Mouse (Mus musculus): Measurements from ENCODE around the gene Twf2. TPM values are rescaled to one million over a fixed set of nuclear protein-coding genes. Genes with fewer than 3 reads are reported as not detected.

Gene Twf2
- polyA plus RNA-seq, 1 experiment, result 12.1 TPM

DNA sequence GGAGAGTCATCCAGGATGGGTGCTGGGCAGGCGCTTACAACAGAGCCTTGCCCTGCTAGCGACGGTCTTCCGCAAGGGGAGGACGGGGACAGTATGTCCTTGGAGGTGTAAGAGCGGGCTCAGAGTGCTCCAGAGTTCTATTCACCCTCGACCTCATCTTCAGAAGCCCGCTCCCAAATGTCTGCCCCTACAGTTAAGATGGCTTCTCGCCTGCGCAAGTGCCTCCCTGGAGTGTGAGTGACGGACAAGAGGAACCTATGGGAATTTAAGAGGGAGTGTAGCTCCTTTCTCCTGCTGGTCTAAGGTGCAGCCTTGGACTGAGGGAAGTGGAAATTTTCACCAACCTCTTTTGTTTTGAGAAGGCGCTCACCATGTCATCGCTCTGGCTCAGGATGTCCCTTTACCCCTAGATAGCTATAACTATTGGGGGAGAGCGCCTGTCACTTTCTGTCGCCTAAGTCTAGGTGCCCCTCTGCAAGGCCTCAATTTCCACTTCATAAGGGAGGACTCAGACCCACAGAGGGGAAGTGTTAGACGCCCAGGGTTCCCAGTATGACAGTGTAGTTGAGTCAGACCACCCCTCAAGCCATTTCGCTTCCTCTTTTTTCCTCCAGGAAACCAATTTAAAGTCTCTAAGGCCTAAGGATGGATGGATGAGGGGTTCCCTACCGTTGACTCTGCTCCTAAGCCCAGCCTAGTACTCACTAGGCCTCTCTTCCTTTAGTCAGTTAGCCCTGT lies 3.2 kb upstream of the Twf2 start, which contains the start of gene Ppm1m:
Ppm1m (minus strand) TSS at position 212 of the 738 bp plus-strand sequence.
- no peaks in the 10 kb centered on the region for H3K36me3 ChIP-seq (ENCODE audit: control insufficient read depth, insufficient read depth, low read length)
- peak within 1 kb of the TSS; percentile 65 for H3K27ac ChIP-seq (ENCODE audit: control insufficient read depth, insufficient read depth, low read depth, low read length)
- H3K4me1 ChIP-seq (ENCODE audit: control insufficient read depth, insufficient read depth, low read length), result peaks cover 29% of the 10 kb centered on the region
- TF ChIP-seq CTCF (IDR thresholded peaks at IDR 0.05; ENCODE audit: control insufficient read depth, insufficient read depth, insufficient replicate concordance, low read depth, low read length), result no peak
- no peak; the same call in 1 of the 2 replicates for TF ChIP-seq POLR2A (IDR thresholded peaks at IDR 0.05; ENCODE audit: control insufficient read depth, low read depth, low read length)
- no peaks in the 10 kb centered on the region for H3K27me3 ChIP-seq (ENCODE audit: control insufficient read depth, insufficient read depth, low read length)
- peak within 1 kb of the TSS; percentile 74 for H3K4me3 ChIP-seq (ENCODE audit: control insufficient read depth, low read depth, low read length)

DNA sequence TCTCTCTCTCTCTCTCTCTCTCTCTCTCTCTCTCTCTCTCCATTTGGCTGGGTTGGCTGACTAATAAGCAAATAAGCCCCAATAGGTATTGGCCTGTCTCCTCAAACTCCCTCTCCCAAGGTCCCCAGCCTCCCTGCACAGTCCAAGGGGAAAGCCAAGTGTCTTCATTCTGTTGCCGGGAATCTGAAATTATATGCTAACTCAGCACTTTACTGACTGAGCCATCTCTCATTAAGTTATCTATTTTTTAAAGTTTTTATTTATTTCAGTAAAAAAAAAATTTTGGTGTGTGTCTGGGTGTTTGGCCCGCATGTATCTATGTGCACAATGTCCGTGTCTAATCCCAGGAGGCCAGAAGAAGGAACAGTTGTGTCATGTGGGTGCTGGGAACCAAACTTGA lies 1.0 kb upstream of the Twf2 start:
- TF ChIP-seq POLR2A (IDR thresholded peaks at IDR 0.05; ENCODE audit: control insufficient read depth, low read depth, low read length) (no peak), CTCF (IDR thresholded peaks at IDR 0.05; ENCODE audit: control insufficient read depth, insufficient read depth, insufficient replicate concordance, low read depth, low read length) (no peak)

DNA sequence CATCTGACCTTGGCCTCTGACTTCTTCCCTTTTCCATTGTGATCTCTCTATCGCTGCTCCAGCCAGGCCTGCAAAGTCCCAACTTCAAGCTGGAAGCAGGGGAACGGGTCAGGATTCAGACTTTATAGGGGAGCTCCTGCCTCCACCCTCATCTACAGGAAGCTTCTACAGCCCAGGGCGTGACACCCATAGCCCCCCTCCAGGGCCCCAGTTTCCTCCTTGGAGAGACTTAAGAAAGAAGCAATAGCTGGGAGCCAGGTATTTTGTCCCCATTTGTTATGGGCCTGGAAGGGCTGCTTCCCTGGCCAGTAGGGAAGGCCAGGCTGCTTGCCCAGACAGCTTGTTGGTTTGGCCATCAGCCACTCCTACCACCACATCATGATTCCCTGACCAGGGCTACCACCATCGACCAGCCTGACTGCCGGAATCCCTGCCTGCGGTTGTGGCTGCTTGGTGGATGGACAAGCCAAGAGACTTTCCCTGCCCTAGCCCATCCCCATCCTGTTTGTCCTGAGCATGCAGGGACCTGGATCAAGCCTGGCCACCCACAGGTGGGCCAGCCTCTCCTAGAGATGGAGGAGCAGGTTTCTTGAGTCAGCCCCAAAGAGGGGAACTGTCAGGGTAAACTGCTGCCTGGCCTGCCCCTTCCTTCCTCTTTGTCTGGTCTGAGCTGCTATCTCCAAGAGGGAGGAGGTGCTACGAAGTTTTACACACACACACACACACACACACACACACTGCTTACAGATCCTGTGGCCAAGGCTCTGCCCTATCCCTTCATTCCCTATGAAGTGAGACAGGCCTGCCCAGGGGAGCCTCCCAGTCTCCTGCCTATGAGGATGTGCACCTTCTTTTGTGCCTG lies 1.3 kb downstream of the Twf2 start:
- Histone ChIP-seq H3K4me1 (ENCODE audit: control insufficient read depth, insufficient read depth, low read length) (peaks cover 14% of the 10 kb centered on the region), H3K27ac (ENCODE audit: control insufficient read depth, insufficient read depth, low read depth, low read length) (no peak overlapping the region), H3K36me3 (ENCODE audit: control insufficient read depth, insufficient read depth, low read length) (no peaks in the 10 kb centered on the region), H3K4me3 (ENCODE audit: control insufficient read depth, low read depth, low read length) (no peak overlapping the region), H3K27me3 (ENCODE audit: control insufficient read depth, insufficient read depth, low read length) (no peaks in the 10 kb centered on the region)
- TF ChIP-seq POLR2A (IDR thresholded peaks at IDR 0.05; ENCODE audit: control insufficient read depth, low read depth, low read length) (no peak), CTCF (IDR thresholded peaks at IDR 0.05; ENCODE audit: control insufficient read depth, insufficient read depth, insufficient replicate concordance, low read depth, low read length) (no peak)

More for the DNA sequence above, 1.0 kb upstream of the Twf2 start:
- no peaks in the 10 kb centered on the region for H3K36me3 ChIP-seq (ENCODE audit: control insufficient read depth, insufficient read depth, low read length)
- H3K4me3 ChIP-seq (ENCODE audit: control insufficient read depth, low read depth, low read length), result no peak overlapping the region
- H3K4me1 ChIP-seq (ENCODE audit: control insufficient read depth, insufficient read depth, low read length), result peaks cover 27% of the 10 kb centered on the region
- H3K27me3 ChIP-seq (ENCODE audit: control insufficient read depth, insufficient read depth, low read length), result no peaks in the 10 kb centered on the region
- H3K27ac ChIP-seq (ENCODE audit: control insufficient read depth, insufficient read depth, low read depth, low read length), result no peak overlapping the region

DNA sequence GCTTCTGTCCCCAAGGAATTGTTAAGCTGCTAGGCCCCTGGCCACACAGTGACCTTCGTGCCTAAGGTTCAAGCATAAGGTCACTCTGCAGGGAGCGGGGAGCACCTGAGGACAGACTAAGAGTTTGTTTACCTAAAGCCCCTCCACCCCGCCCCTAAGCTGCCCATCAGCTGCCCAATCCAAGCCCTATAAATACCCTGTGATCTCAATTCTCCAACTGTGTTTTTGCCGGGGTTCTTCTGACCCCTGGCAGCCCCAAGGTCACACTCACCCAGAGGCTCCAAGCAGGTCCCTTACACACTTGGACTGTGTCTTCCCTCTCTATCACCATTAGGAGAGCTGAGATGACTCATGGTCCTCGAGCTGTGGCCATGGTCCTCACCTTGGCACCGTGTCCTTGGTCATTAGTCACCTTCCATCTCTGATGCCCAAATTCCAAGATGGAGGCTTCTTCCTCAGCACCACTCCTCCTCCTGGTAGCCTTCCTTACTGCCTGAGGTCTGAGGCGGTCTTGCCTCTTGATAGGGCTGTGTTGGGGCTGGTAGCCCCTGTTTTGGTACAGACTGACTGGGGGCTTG lies 2.9 kb downstream of the Twf2 start:
- peaks cover 5% of the 10 kb centered on the region for H3K4me1 ChIP-seq (ENCODE audit: control insufficient read depth, insufficient read depth, low read length)
- no peak overlapping the region for H3K4me3 ChIP-seq (ENCODE audit: control insufficient read depth, low read depth, low read length)
- H3K27ac ChIP-seq (ENCODE audit: control insufficient read depth, insufficient read depth, low read depth, low read length), result no peak overlapping the region
- no peaks in the 10 kb centered on the region for H3K36me3 ChIP-seq (ENCODE audit: control insufficient read depth, insufficient read depth, low read length)
- TF ChIP-seq POLR2A (IDR thresholded peaks at IDR 0.05; ENCODE audit: control insufficient read depth, low read depth, low read length) (no peak), CTCF (IDR thresholded peaks at IDR 0.05; ENCODE audit: control insufficient read depth, insufficient read depth, insufficient replicate concordance, low read depth, low read length) (no peak)
- H3K27me3 ChIP-seq (ENCODE audit: control insufficient read depth, insufficient read depth, low read length), result no peaks in the 10 kb centered on the region

DNA sequence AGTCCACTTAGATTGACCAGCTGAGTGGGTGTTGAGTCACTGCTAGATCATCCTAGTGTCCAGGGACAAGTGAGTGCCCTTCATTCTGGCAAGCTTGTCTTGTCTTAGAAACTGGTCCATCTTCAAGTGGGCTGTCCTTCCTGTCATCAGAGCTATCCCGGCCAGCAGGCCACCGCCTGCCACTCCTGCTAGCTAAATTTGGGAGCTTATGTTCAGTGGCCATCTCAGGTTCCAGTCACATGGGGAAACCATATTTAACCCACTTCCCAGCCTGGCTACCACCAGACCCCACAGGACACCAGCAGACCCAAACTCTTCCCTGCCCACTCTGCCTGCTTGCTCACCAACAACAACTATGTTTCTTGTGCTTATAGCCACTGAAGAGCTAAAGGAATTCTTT lies 3.6 kb downstream of the Twf2 start:
- H3K27me3 ChIP-seq (ENCODE audit: control insufficient read depth, insufficient read depth, low read length), result no peaks in the 10 kb centered on the region
- H3K36me3 ChIP-seq (ENCODE audit: control insufficient read depth, insufficient read depth, low read length), result no peaks in the 10 kb centered on the region
- H3K4me1 ChIP-seq (ENCODE audit: control insufficient read depth, insufficient read depth, low read length), result peaks cover 10% of the 10 kb centered on the region
- TF ChIP-seq POLR2A (IDR thresholded peaks at IDR 0.05; ENCODE audit: control insufficient read depth, low read depth, low read length) (no peak), CTCF (IDR thresholded peaks at IDR 0.05; ENCODE audit: control insufficient read depth, insufficient read depth, insufficient replicate concordance, low read depth, low read length) (no peak)
- H3K27ac ChIP-seq (ENCODE audit: control insufficient read depth, insufficient read depth, low read depth, low read length), result no peak overlapping the region
- no peak overlapping the region for H3K4me3 ChIP-seq (ENCODE audit: control insufficient read depth, low read depth, low read length)

DNA sequence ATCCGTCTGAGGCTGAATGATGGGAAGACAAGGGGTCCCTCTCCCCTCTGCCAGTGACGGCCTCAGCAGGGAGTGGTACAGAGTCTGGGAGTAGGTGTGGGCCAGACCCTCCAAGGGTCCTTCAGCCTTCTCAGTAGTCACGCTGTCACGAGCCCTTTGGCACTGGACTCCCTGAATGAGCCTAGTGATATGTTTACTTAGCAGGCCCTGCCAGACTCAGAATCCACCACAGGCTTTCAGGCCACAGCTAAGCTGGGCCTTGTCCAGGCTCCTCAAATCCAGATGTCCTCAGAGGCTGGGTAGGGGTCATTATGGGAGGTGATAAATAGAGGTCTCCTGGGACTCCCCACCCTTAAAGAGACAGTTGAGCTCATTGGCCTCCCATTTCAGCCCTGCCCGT lies 5.3 kb downstream of the Twf2 start:
- no peak for TF ChIP-seq CTCF (IDR thresholded peaks at IDR 0.05; ENCODE audit: control insufficient read depth, insufficient read depth, insufficient replicate concordance, low read depth, low read length)
- no peak for TF ChIP-seq POLR2A (IDR thresholded peaks at IDR 0.05; ENCODE audit: control insufficient read depth, low read depth, low read length)
- Histone ChIP-seq H3K36me3 (ENCODE audit: control insufficient read depth, insufficient read depth, low read length) (no peaks in the 10 kb centered on the region), H3K27ac (ENCODE audit: control insufficient read depth, insufficient read depth, low read depth, low read length) (no peak overlapping the region), H3K4me3 (ENCODE audit: control insufficient read depth, low read depth, low read length) (no peak overlapping the region), H3K27me3 (ENCODE audit: control insufficient read depth, insufficient read depth, low read length) (no peaks in the 10 kb centered on the region), H3K4me1 (ENCODE audit: control insufficient read depth, insufficient read depth, low read length) (peaks cover 18% of the 10 kb centered on the region)

DNA sequence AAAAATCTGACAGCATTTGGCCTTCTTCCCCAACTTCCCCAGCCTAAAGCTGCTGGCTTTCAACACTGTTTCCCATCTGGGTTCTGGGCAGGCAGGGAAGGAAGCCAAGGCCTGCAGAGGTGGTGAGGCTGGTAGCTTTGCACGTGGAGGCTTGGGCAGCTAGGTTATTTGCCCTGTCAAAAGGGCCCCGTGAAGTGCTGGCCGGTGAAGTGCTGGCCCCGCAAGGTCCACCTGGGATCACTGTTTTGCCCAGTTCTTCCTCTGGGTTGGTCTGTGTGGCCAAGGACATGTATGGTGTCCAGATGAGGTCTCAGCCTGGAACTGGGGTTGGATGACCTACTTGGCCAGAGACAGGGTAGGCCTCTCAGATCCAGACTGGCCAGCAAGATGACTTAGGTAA lies 7.0 kb downstream of the Twf2 start:
- Histone ChIP-seq H3K4me3 (ENCODE audit: control insufficient read depth, low read depth, low read length) (no peak overlapping the region), H3K27ac (ENCODE audit: control insufficient read depth, insufficient read depth, low read depth, low read length) (no peak overlapping the region), H3K4me1 (ENCODE audit: control insufficient read depth, insufficient read depth, low read length) (peaks cover 14% of the 10 kb centered on the region), H3K27me3 (ENCODE audit: control insufficient read depth, insufficient read depth, low read length) (no peaks in the 10 kb centered on the region), H3K36me3 (ENCODE audit: control insufficient read depth, insufficient read depth, low read length) (no peaks in the 10 kb centered on the region)
- TF ChIP-seq POLR2A (IDR thresholded peaks at IDR 0.05; ENCODE audit: control insufficient read depth, low read depth, low read length) (no peak), CTCF (IDR thresholded peaks at IDR 0.05; ENCODE audit: control insufficient read depth, insufficient read depth, insufficient replicate concordance, low read depth, low read length) (no peak)
